Mouse (Mus musculus) adrenal gland (tissue): Measurements from ENCODE around the gene Vmn2r21.
"Not testable (repeated sequence)": the region's sequence is repeated elsewhere in the genome, so short reads cannot be mapped to it uniquely, and the experiment has no call there.

Experiments
- intact Hi-C: fragments of 180-260 bp; cut with DNase I; formaldehyde crosslinking; loops from one replicate; pipeline ENCODE4 v1.15.1; 2025
- long read RNA-seq, 2 experiments: library from polyadenylated mRNA; unstranded; transcript quantifications; one replicate each; pipeline ENCODE4 v2.0.0; 2020; ENCODE audit warnings: borderline replicate concordance in 1 of 2; ENCODE audit not compliant: insufficient replicate concordance in 1 of 2

Vmn2r21 gene
- long read RNA-seq, experiment 1: 0 reads
- long read RNA-seq, experiment 2: 0 reads

DNA sequence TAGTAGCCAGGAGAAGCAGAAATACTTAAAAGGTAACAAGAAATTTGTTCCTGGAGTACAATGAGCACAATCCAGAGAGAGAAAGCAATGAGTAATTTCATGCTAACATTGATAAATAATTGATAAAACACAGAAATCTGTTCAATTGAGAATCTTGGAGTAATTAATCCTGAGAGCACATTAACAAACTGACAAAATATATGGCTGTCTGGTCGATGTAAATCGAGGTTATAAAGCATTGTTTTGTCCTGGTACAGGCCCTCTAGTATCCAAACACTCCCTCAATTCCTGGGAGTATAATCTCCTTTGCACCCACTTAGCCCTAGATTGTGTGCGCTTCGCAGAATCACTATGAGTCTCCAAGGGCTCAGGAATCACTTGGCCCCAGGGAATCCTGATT is at the start of gene Vmn2r21:
Vmn2r21 (minus strand) TSS at position 101 of the 400 bp plus-strand sequence.
- intact Hi-C loops: not testable (repeated sequence)

DNA sequence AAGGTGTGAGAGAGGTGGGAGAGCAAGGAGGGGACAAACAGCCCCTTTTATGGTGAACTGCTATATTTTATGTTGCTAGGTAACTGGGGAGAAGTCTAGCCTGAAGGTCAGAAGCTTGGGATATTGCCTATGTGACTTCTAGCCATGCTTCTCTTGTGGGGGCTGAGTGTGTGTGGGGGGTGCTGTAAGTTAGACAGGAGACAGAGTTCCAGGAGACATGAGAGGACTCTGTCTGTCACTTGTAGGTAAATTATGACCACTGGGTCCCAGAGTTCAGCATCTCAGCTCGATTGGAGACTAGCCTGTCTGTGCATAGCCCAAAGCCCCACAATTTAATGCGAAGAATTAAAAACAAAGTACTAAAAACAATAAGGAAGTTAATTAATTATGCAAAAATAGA is 41.5 kb upstream of the Vmn2r21 start:
- intact Hi-C loops: not testable (repeated sequence)

DNA sequence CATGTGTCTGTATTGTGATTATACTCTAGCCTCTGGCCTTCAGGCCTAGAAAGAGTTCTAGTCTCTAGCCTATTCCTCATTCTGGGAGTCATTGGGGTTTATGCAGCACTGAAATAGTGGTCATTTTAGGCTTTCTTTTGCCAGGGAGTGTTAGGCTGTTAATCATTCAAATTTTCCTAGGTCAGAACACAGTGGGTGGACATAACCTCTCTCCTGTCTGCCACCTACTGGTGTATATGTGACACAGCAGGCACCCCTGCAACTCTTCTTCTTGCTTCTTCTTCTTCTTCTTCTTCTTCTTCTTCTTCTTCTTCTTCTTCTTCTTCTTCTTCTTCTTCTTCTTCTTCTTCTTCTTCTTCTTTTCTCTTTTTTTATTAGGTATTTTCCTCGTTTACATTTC is 6.5 kb upstream of the Vmn2r21 start:
- intact Hi-C loops: not testable (repeated sequence)

DNA sequence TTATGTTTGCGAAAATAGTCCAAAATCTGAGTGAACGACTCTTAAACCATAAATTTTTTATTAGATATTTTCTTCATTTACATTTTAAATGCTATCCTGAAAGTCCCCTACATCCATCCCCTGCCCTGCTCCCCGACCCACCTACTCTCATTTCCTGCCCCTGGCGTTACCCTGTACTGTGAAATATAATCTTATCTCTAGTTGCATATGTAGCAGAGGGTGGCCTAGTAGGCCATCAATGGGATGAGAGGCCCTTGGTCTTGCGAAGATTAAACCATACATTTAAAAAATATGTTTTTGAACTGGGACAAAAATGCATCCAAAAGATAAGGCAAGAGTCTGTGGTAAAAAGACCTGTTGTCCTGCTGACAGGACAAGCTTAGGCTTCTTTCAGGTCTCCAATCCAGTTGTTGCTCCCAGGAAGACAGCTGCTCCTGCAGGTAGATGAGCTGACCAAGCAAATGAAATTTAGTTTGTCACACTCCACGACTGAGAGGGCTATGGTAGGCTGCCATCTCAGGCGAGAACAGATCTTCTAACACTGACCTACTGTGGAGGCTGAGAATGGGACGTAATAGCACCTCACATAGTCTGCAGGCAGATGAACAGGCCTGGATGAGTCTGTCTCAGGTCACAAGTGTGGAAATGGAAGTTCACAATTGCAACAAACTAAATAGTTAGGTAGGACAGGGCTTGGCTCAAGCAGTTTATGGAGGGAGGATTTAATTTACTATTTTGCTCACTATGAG is 10.8 kb downstream of the Vmn2r21 start:
- intact Hi-C loops: not testable (repeated sequence)

DNA sequence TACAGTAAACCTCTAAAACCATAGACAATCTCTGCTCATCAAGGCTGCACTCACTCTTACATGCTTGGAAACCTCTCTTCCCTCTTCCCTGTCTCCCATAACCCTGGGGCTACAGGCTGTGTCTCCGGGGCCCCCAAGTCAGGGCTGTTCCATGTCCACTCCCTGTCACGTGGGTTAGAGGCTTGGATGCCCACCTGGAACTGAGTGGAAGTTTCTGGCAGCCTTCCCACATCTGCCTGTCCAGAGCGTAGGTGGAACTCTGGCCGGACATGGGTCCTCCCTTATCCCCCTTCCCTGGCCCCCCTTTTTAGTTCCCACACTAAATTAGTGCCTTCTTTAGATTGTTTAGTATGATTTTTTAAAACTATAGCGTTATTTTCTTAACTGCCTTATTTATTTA is 60.2 kb downstream of the Vmn2r21 start:
- intact Hi-C loops: not testable (repeated sequence)

DNA sequence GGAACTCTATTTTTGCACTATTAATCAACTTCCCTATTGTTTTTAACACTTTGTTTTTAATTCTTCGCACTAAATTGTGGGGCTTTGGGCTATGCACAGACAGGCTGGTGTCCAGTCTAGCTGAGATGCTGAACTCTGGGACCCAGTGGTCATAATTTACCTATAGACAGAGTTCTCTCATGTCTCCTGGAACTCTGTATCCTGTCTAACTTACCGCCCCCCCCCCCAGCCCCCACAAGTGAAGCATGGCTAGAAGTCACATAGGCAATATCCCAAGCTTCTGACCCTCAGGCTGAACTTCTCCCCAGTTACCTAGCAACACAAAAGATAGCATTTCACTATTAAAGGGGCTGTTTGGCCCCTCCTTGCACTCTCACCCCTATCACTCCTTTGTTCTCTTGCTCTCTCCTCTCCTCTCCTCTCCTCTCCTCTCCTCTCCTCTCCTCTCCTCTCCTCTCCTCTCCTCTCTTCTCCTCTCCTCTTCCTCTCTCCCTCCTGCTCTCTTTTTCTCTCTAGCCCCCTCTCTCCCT is 60.7 kb downstream of the Vmn2r21 start:
- intact Hi-C loops: not testable (repeated sequence)

DNA sequence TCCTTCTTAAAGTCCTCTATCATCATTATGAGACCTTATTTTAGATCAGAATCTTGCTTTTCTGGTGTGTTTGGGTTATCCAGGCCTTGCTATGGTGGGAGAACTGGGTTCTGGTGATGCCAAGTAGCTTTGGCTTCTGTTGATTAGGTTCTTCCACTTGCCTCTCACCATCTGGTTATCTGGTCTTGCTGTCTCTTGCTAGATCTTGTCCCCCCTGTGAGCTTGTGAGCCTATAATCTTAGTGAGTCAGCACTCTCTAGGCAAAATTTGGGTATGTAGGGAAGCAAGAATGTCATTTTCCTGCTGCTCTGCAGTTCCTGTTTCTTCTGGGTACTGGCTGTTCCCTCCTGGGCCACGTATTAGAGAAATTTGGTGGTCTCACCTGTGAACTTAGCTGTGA is 64.6 kb downstream of the Vmn2r21 start:
- intact Hi-C loops: not testable (repeated sequence)
